Mouse (Mus musculus): ENCODE data around the gene Npas2. TPM values are rescaled to one million over a fixed set of nuclear protein-coding genes. Genes with fewer than 3 reads are reported as not detected.

Gene Npas2
- polyA plus RNA-seq, 1 experiment: 0.91 TPM

- Histone ChIP-seq H3K36me3 (ENCODE audit: control insufficient read depth, insufficient read depth, low read length) (no peaks in the 10 kb centered on the region), H3K27me3 (ENCODE audit: control insufficient read depth, insufficient read depth, low read length) (no peaks in the 10 kb centered on the region), H3K27ac (ENCODE audit: insufficient read depth, low read length) (no peak overlapping the region), H3K4me1 (ENCODE audit: control insufficient read depth, insufficient read depth, insufficient read length) (no peaks in the 10 kb centered on the region), H3K4me3 (ENCODE audit: extremely low read depth, insufficient read depth, insufficient read length) (no peak overlapping the region)
- TF ChIP-seq POLR2A (IDR thresholded peaks at IDR 0.05; ENCODE audit: low read depth, low read length) (no peak), CTCF (IDR thresholded peaks at IDR 0.05; ENCODE audit: extremely low read depth, insufficient read depth, insufficient read length, insufficient replicate concordance) (no peak)
- WGBS: 90% methylated on average over 8 of the region's 8 CpGs
- no peak for DNase-seq (ENCODE audit: low read depth in 1 of 2, low spot score in 2 of 2)
Measured at GRCm38 (mm10) chr1:39336788-39337187, 143.3 kb downstream of the Npas2 start.

DNA sequence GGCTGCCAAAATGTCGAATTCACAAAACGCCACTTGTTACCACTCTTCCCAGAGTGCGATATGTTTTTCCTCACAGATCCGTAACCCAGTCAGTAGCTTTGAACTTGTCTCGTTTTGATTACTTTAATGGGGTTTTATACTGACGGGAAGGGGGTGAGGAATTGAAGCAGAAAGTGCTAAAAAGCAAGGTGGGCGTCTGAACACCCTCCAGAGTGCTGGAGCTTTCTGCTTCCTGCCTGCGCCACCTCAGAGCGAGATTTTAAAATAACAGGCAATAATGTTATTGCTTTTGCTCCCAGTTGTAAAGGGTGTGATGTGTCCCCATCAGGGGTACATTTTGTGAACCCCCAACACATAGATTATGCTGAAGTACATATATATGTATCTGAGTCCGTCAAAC lies 145.3 kb downstream of the Npas2 start:
- no peaks in the 10 kb centered on the region for H3K4me1 ChIP-seq (ENCODE audit: control insufficient read depth, insufficient read depth, insufficient read length)
- TF ChIP-seq CTCF (IDR thresholded peaks at IDR 0.05; ENCODE audit: extremely low read depth, insufficient read depth, insufficient read length, insufficient replicate concordance) (no peak), POLR2A (IDR thresholded peaks at IDR 0.05; ENCODE audit: low read depth, low read length) (no peak)
- no peaks in the 10 kb centered on the region for H3K27me3 ChIP-seq (ENCODE audit: control insufficient read depth, insufficient read depth, low read length)
- 84% methylated on average over 10 of the region's 10 CpGs for WGBS
- DNase-seq (ENCODE audit: low read depth in 1 of 2, low spot score in 2 of 2): no peak
- H3K27ac ChIP-seq (ENCODE audit: insufficient read depth, low read length): no peak overlapping the region
- H3K4me3 ChIP-seq (ENCODE audit: extremely low read depth, insufficient read depth, insufficient read length): no peak overlapping the region
- no peaks in the 10 kb centered on the region for H3K36me3 ChIP-seq (ENCODE audit: control insufficient read depth, insufficient read depth, low read length)

DNA sequence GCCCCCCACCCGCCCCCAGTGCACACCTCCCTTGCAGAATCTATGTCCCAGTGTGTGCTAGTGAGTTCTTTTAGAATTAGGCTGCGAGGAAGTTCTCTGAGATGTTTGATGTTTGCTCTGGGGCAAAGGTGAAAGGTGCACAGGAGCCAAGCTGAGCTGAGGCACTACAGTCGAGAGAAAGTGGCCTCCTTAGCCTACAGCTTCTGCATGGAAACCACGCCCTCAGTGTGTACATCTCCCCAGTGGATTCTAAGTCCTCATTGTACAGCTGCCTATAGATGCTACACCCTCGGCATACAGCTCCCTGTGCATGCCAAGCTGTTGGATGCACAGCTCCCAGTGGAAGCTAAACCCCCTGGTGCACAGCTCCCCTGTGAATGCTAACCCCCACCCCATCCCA lies 145.9 kb downstream of the Npas2 start:
- Histone ChIP-seq H3K27ac (ENCODE audit: insufficient read depth, low read length) (no peak overlapping the region), H3K4me3 (ENCODE audit: extremely low read depth, insufficient read depth, insufficient read length) (no peak overlapping the region), H3K4me1 (ENCODE audit: control insufficient read depth, insufficient read depth, insufficient read length) (no peaks in the 10 kb centered on the region), H3K27me3 (ENCODE audit: control insufficient read depth, insufficient read depth, low read length) (no peaks in the 10 kb centered on the region), H3K36me3 (ENCODE audit: control insufficient read depth, insufficient read depth, low read length) (no peaks in the 10 kb centered on the region)
- 77% methylated on average over 5 of the region's 5 CpGs for WGBS
- TF ChIP-seq POLR2A (IDR thresholded peaks at IDR 0.05; ENCODE audit: low read depth, low read length): no peak
- no peak for TF ChIP-seq CTCF (IDR thresholded peaks at IDR 0.05; ENCODE audit: extremely low read depth, insufficient read depth, insufficient read length, insufficient replicate concordance)
- no peak for DNase-seq (ENCODE audit: low read depth in 1 of 2, low spot score in 2 of 2)

DNA sequence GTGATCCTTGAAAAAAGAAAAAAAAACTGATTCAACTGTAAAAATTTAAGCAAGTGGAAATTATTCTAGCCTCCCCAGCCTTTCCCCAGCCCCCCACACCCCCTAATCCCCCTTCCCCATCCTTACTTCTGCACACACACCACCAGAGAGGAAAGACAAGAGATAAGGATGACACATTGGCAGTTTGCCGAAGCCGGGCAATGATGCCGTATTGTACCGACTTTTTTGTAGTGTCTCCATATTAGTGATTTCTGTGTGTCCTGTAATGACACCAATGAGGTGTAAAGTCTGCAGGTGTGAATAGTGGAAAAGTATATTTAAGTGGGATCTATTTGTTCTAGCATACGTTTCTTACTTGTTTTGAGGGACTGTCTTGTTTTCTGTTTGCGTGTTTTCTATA lies 146.6 kb downstream of the Npas2 start:
- 80% methylated on average over 6 of the region's 6 CpGs for WGBS
- no peak overlapping the region for H3K27ac ChIP-seq (ENCODE audit: insufficient read depth, low read length)
- TF ChIP-seq CTCF (IDR thresholded peaks at IDR 0.05; ENCODE audit: extremely low read depth, insufficient read depth, insufficient read length, insufficient replicate concordance) (no peak), POLR2A (IDR thresholded peaks at IDR 0.05; ENCODE audit: low read depth, low read length) (no peak)
- no peaks in the 10 kb centered on the region for H3K36me3 ChIP-seq (ENCODE audit: control insufficient read depth, insufficient read depth, low read length)
- no peak overlapping the region for H3K4me3 ChIP-seq (ENCODE audit: extremely low read depth, insufficient read depth, insufficient read length)
- DNase-seq (ENCODE audit: low read depth in 1 of 2, low spot score in 2 of 2): no peak
- H3K4me1 ChIP-seq (ENCODE audit: control insufficient read depth, insufficient read depth, insufficient read length): no peaks in the 10 kb centered on the region
- no peaks in the 10 kb centered on the region for H3K27me3 ChIP-seq (ENCODE audit: control insufficient read depth, insufficient read depth, low read length)

DNA sequence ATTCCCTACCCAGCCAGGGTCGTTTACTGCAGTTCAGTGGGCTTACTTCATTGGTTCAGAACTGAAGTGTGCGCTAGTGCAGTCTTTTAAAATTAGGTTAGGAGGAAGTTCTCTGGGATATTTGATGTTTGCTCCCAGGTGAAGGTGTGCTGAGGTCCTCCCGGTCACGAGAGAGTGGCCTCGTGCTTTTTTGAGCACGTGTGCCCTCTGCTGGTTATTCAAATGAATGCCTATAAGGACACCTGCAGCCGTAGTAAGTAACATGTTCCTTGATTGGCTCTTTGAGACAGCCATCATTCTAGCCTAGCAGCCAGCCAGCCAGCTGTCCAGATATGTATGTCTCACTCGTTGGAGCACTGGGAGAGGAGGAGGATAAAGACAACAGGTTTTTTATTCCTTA lies 147.1 kb downstream of the Npas2 start:
- no peaks in the 10 kb centered on the region for H3K36me3 ChIP-seq (ENCODE audit: control insufficient read depth, insufficient read depth, low read length)
- no peak overlapping the region for H3K4me3 ChIP-seq (ENCODE audit: extremely low read depth, insufficient read depth, insufficient read length)
- TF ChIP-seq POLR2A (IDR thresholded peaks at IDR 0.05; ENCODE audit: low read depth, low read length): no peak
- peak; percentile 26; the same call in 1 of the 2 replicates for TF ChIP-seq CTCF (IDR thresholded peaks at IDR 0.05; ENCODE audit: extremely low read depth, insufficient read depth, insufficient read length, insufficient replicate concordance)
- H3K4me1 ChIP-seq (ENCODE audit: control insufficient read depth, insufficient read depth, insufficient read length): no peaks in the 10 kb centered on the region
- H3K27me3 ChIP-seq (ENCODE audit: control insufficient read depth, insufficient read depth, low read length): no peaks in the 10 kb centered on the region
- WGBS: 14% methylated on average over 8 of the region's 8 CpGs
- H3K27ac ChIP-seq (ENCODE audit: insufficient read depth, low read length): no peak overlapping the region
- DNase-seq (ENCODE audit: low read depth in 1 of 2, low spot score in 2 of 2): peak; percentile 7 to 17

DNA sequence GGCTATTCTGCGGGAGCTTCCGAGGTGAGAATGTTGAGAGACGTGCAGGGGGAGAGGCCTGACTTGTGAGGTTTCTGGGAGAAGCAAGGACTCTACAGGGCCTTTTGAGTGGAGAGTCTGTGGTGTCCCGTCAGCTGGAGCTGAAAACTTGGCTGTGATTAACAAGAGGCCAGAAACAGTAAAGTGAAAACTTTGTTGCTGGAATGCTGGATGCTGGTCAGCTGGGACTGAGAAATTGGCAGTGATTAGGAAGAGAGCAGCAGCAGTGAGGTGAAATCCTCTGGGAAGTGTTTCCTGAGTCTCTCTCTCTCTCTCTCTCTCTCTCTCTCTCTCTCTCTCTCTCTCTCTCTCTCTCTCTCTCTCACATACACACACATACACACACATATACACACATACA lies 148.3 kb downstream of the Npas2 start:
- no peak overlapping the region for H3K4me3 ChIP-seq (ENCODE audit: extremely low read depth, insufficient read depth, insufficient read length)
- no peaks in the 10 kb centered on the region for H3K27me3 ChIP-seq (ENCODE audit: control insufficient read depth, insufficient read depth, low read length)
- WGBS: 94% methylated on average over 4 of the region's 4 CpGs
- no peak overlapping the region for H3K27ac ChIP-seq (ENCODE audit: insufficient read depth, low read length)
- TF ChIP-seq POLR2A (IDR thresholded peaks at IDR 0.05; ENCODE audit: low read depth, low read length): no peak
- no peaks in the 10 kb centered on the region for H3K4me1 ChIP-seq (ENCODE audit: control insufficient read depth, insufficient read depth, insufficient read length)
- H3K36me3 ChIP-seq (ENCODE audit: control insufficient read depth, insufficient read depth, low read length): no peaks in the 10 kb centered on the region
- no peak for DNase-seq (ENCODE audit: low read depth in 1 of 2, low spot score in 2 of 2)

DNA sequence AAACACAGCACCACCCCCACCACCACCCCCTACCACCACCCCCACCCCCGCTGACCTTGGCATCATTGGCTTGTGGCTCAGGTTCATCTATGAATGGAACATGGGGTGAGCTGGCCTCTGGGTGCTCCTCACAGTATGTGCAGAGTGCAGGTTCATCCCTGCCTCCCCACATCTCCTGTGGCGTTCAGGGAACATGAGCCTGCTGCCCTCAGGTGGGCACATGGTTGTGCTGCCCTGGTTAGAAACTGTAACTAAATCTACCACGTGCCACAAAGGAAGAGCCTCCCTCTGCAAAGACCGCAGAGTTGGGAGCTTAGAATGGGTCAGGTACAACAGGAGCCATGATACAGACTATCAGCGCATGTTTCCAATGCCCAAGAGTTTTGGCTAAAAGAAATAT lies 149.7 kb downstream of the Npas2 start:
- Histone ChIP-seq H3K27me3 (ENCODE audit: control insufficient read depth, insufficient read depth, low read length) (no peaks in the 10 kb centered on the region), H3K27ac (ENCODE audit: insufficient read depth, low read length) (no peak overlapping the region), H3K36me3 (ENCODE audit: control insufficient read depth, insufficient read depth, low read length) (no peaks in the 10 kb centered on the region), H3K4me1 (ENCODE audit: control insufficient read depth, insufficient read depth, insufficient read length) (no peaks in the 10 kb centered on the region), H3K4me3 (ENCODE audit: extremely low read depth, insufficient read depth, insufficient read length) (no peak overlapping the region)
- 86% methylated on average over 5 of the region's 5 CpGs for WGBS
- DNase-seq (ENCODE audit: low read depth in 1 of 2, low spot score in 2 of 2): no peak
- TF ChIP-seq CTCF (IDR thresholded peaks at IDR 0.05; ENCODE audit: extremely low read depth, insufficient read depth, insufficient read length, insufficient replicate concordance) (no peak), POLR2A (IDR thresholded peaks at IDR 0.05; ENCODE audit: low read depth, low read length) (no peak)

Data from spleen, adult 2 months (tissue).